Comparison of ENCODE assay signal across 8 mouse cellular contexts in genomic region chr16:43504151-43504550, GRCm38 (mm10).
DNase-seq lines count a peak whose midpoint lies in the region; ATAC-seq lines count a peak whose summit lies in the region.

No protein-coding gene starts in this region.

- 2% methylated on average over 3 of the region's 3 CpGs for WGBS in embryonic facial prominence, embryonic 13.5 days
- 0% methylated on average over 3 of the region's 3 CpGs for WGBS in heart, embryonic 15.5 days
- WGBS in stomach, embryonic 14.5 days, result 0% methylated on average over 3 of the region's 3 CpGs

- ATAC-seq in embryonic facial prominence, embryonic 13.5 days (ENCODE audit: insufficient number of reproducible peaks, insufficient read depth, low FRiP score, low TSS enrichment, low read depth), result no peak
- no peak for ATAC-seq in heart, embryonic 15.5 days (replicated peaks; ENCODE audit: insufficient number of reproducible peaks, insufficient read depth, low FRiP score, low read depth)
- 0 out of 2 replicates have a peak, but pooled peaks have one; percentile 50 for ATAC-seq in stomach, embryonic 14.5 days (ENCODE audit: insufficient number of reproducible peaks, insufficient read depth, low FRiP score, low read depth)

- H3K36me3 ChIP-seq in embryonic facial prominence, embryonic 13.5 days, result no peaks in the 10 kb centered on the region
- no peaks in the 10 kb centered on the region for H3K36me3 ChIP-seq in heart, embryonic 15.5 days
- no peaks in the 10 kb centered on the region for H3K36me3 ChIP-seq in stomach, embryonic 14.5 days (ENCODE audit: control insufficient read depth, insufficient read depth, low read length)

- peaks cover 6% of the 10 kb centered on the region; the same call in 1 of the 2 replicates for H3K27me3 ChIP-seq in embryonic facial prominence, embryonic 13.5 days
- H3K27me3 ChIP-seq in heart, embryonic 15.5 days, result no peaks in the 10 kb centered on the region
- H3K27me3 ChIP-seq in stomach, embryonic 14.5 days (ENCODE audit: control insufficient read depth, insufficient read depth, low read length), result no peaks in the 10 kb centered on the region

- peak overlapping the region; percentile 44 for H3K4me3 ChIP-seq in embryonic facial prominence, embryonic 13.5 days
- H3K4me3 ChIP-seq in heart, embryonic 15.5 days, result peak overlapping the region; percentile 59
- H3K4me3 ChIP-seq in stomach, embryonic 14.5 days (ENCODE audit: low read depth, low read length), result peak overlapping the region; percentile 30

- peak; percentile 34 for DNase-seq in urinary bladder, postnatal 10 days (ENCODE audit: low spot score)
- DNase-seq in urinary bladder, adult 18-20 months (ENCODE audit: low spot score in 2 of 2), result no peak
- peak; percentile 62 to 78 for DNase-seq in kidney, postnatal 36 days
- DNase-seq in lung, postnatal 4 days, result peak; percentile 55 to 74
- no peak for DNase-seq in thymus, adult 18-20 months

- H3K4me1 ChIP-seq in embryonic facial prominence, embryonic 13.5 days, result peaks cover 20% of the 10 kb centered on the region
- peaks cover 29% of the 10 kb centered on the region for H3K4me1 ChIP-seq in heart, embryonic 15.5 days (replicated peaks)
- H3K4me1 ChIP-seq in stomach, embryonic 14.5 days (ENCODE audit: control insufficient read depth, insufficient read depth, low read length), result peaks cover 3% of the 10 kb centered on the region; the same call in 1 of the 2 replicates

- H3K9ac ChIP-seq in embryonic facial prominence, embryonic 13.5 days, result no peak overlapping the region
- H3K9ac ChIP-seq in heart, embryonic 15.5 days, result peak overlapping the region; percentile 65; the same call in 1 of the 2 replicates
- H3K9ac ChIP-seq in stomach, embryonic 14.5 days (replicated peaks; ENCODE audit: low read depth, low read length), result no peak overlapping the region

- H3K9me3 ChIP-seq in embryonic facial prominence, embryonic 13.5 days, result no peaks in the 10 kb centered on the region
- no peaks in the 10 kb centered on the region for H3K9me3 ChIP-seq in heart, embryonic 15.5 days (replicated peaks)
- H3K9me3 ChIP-seq in stomach, embryonic 14.5 days (ENCODE audit: control insufficient read depth, low read depth, low read length), result no peaks in the 10 kb centered on the region

- no peak overlapping the region for H3K27ac ChIP-seq in embryonic facial prominence, embryonic 13.5 days
- peak overlapping the region; percentile 88 for H3K27ac ChIP-seq in heart, embryonic 15.5 days
- no peak overlapping the region for H3K27ac ChIP-seq in stomach, embryonic 14.5 days (ENCODE audit: low read length)

- peak overlapping the region; percentile 84 for H3K4me2 ChIP-seq in embryonic facial prominence, embryonic 13.5 days
- peak overlapping the region; percentile 76 for H3K4me2 ChIP-seq in heart, embryonic 15.5 days
- H3K4me2 ChIP-seq in stomach, embryonic 14.5 days (replicated peaks; ENCODE audit: low read depth, low read length), result peak overlapping the region; percentile 63

Comparison
In these comparisons a context has a peak if more than half of its experiments do, and no peak if none do; other contexts are left out.
1. DNase-seq: peak in urinary bladder, postnatal 10 days (single experiment), kidney, postnatal 36 days (2 of 2) and lung, postnatal 4 days (2 of 2); none in urinary bladder, adult 18-20 months (0 of 2) and thymus, adult 18-20 months (0 of 2).
2. Peak in every context shown above with its lines, with median percentiles within 50 percentile points of each other: H3K4me2 ChIP-seq and H3K4me3 ChIP-seq.